Mouse (Mus musculus) lung, postnatal 25 days (tissue): ENCODE measurements around the gene Gtf2h2.
"Not testable (repeated sequence)": the region's sequence is repeated elsewhere in the genome, so short reads cannot be mapped to it uniquely, and the experiment has no call there.

ENCODE experiments used
- DNase-seq: peaks from one replicate; pipeline ENCODE4 v3.0.0; 2022; ENCODE audit warnings: low spot score

Gtf2h2 gene

GRCm38 (mm10) chr13:100492061-100492787 is at the start of gene Gtf2h2:
Gtf2h2 (minus strand) TSS chr13:100492579.
- peak; percentile 85 for DNase-seq

GRCm38 (mm10) chr13:100536149-100536548 is 43.8 kb upstream of the Gtf2h2 start:
- no peak for DNase-seq

GRCm38 (mm10) chr13:100532788-100533365 is 40.5 kb upstream of the Gtf2h2 start:
- peak; percentile 73 for DNase-seq

- no peak for DNase-seq
Measured at GRCm38 (mm10) chr13:100526649-100527038, 34.3 kb upstream of the Gtf2h2 start.

GRCm38 (mm10) chr13:100525935-100526648 is 33.7 kb upstream of the Gtf2h2 start:
- peak; percentile 28 for DNase-seq

- no peak for DNase-seq
Measured at GRCm38 (mm10) chr13:100524896-100525295, 32.5 kb upstream of the Gtf2h2 start.

- no peak for DNase-seq
Measured at GRCm38 (mm10) chr13:100523698-100524097, 31.3 kb upstream of the Gtf2h2 start.

- no peak for DNase-seq
Measured at GRCm38 (mm10) chr13:100521724-100522591, 29.6 kb upstream of the Gtf2h2 start.

- DNase-seq: no peak
Measured at GRCm38 (mm10) chr13:100519162-100519561, 26.8 kb upstream of the Gtf2h2 start.

GRCm38 (mm10) chr13:100518191-100518590 is 25.8 kb upstream of the Gtf2h2 start:
- peak; percentile 21 for DNase-seq

- DNase-seq: no peak
Measured at GRCm38 (mm10) chr13:100517652-100518153, 25.3 kb upstream of the Gtf2h2 start.

GRCm38 (mm10) chr13:100516213-100517105 is 24.1 kb upstream of the Gtf2h2 start:
- peak; percentile 23 for DNase-seq

GRCm38 (mm10) chr13:100512792-100513191 is 20.4 kb upstream of the Gtf2h2 start:
- DNase-seq: no peak

- no peak for DNase-seq
Measured at GRCm38 (mm10) chr13:100511860-100512364, 19.5 kb upstream of the Gtf2h2 start.

- DNase-seq: peak; percentile 41
Measured at GRCm38 (mm10) chr13:100511146-100511859, 18.9 kb upstream of the Gtf2h2 start.

- not testable (repeated sequence) for DNase-seq
Measured at GRCm38 (mm10) chr13:100499625-100500024, 7.2 kb upstream of the Gtf2h2 start.

- DNase-seq: peak; percentile 81
Measured at GRCm38 (mm10) chr13:100495337-100495736, 3.0 kb upstream of the Gtf2h2 start.

GRCm38 (mm10) chr13:100494370-100494769 is 2.0 kb upstream of the Gtf2h2 start:
- not testable (repeated sequence) for DNase-seq

GRCm38 (mm10) chr13:100493313-100493712 is 934 bp upstream of the Gtf2h2 start:
- no peak for DNase-seq

- DNase-seq: no peak
Measured at GRCm38 (mm10) chr13:100491623-100492022, 756 bp downstream of the Gtf2h2 start.
